Mouse (Mus musculus) ES-Bruce4 (cell line): ENCODE results near the gene Cpne9.

Experiments used
- CTCF ChIP-seq: IDR thresholded peaks from one replicate; pipeline ENCODE4 v1.8.1; 2011; ENCODE audit warnings: low read depth, low read length
- EP300 ChIP-seq: IDR thresholded peaks from 2 replicates; pipeline ENCODE4 v1.6.1; 2011; ENCODE audit warnings: low read depth, low read length; ENCODE audit not compliant: insufficient read depth
- POLR2A ChIP-seq: IDR thresholded peaks from one replicate; pipeline ENCODE4 v1.8.1; 2011; ENCODE audit warnings: low read length; ENCODE audit not compliant: insufficient read depth

- no peak for TF ChIP-seq EP300
- no peak for TF ChIP-seq POLR2A
- no peak for TF ChIP-seq CTCF
Measured at GRCm38 (mm10) chr6:113343177-113344092, 61.3 kb downstream of the Cpne9 start, which contains the start of gene Camk1.
